Comparison of ENCODE assay signal across 15 mouse cellular contexts in genomic region chr9:60993661-60994060, GRCm38 (mm10).
"Had no signal": no experiment of that assay in that cellular context is flagged by ENCODE, and none has a peak within 500 bp of the region (broad histone marks: within the 10 kb centered on the region; RNA-seq: fewer than 3 reads in every experiment).

No protein-coding gene starts in this region.

- H3K9ac ChIP-seq: liver, embryonic 14.5 days; midbrain, embryonic 13.5 days; neural tube, embryonic 15.5 days had no signal

- ATAC-seq: lung, postnatal 0 days; midbrain, embryonic 13.5 days had no signal

- DNase-seq: kidney, adult 18-20 months; kidney, postnatal 10 days; kidney, postnatal 4 days; lung, adult 2 months; lung, postnatal 36 days; right cerebral cortex, adult 18-20 months; right cerebral cortex, postnatal 25 days; thymus, postnatal 4 days had no signal

- H3K9me3 ChIP-seq: midbrain, embryonic 13.5 days; neural tube, embryonic 15.5 days had no signal

- H3K36me3 ChIP-seq: midbrain, embryonic 13.5 days; neural tube, embryonic 15.5 days had no signal

- H3K4me2 ChIP-seq: midbrain, embryonic 13.5 days; neural tube, embryonic 15.5 days had no signal

- H3K27ac ChIP-seq: layer of hippocampus, adult 2 months; liver, embryonic 14.5 days; midbrain, embryonic 13.5 days; neural tube, embryonic 15.5 days; stomach, postnatal 0 days had no signal

- H3K4me3 ChIP-seq: layer of hippocampus, adult 2 months; midbrain, embryonic 13.5 days; myocyte; neural tube, embryonic 15.5 days had no signal
